In the genomic region with DNA sequence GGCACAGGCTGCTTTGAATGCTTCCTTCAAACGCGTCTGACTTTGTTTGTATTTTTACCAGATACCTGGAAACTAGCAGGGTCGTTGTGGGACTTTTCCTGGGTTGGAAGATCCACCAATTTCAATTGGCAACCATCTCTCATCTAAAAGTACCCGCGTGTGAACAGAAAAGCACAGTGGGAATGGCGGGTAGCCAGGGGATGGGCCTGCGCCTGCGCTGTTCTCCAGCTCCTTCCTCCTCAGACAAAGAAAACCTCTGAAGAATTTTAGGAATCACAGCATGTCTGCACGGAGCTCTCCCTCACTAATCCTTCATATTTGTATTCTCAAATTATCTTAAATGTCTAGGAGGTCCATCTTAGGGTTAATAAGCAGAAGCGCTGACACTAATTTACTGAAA, we compare ENCODE assay signal across 14 mouse cellular contexts. TPM values are rescaled to one million over a fixed set of nuclear protein-coding genes. Genes with fewer than 3 reads are reported as not detected.
DNase-seq lines count a peak whose midpoint lies in the region; ATAC-seq lines count a peak whose summit lies in the region.
"Had no signal": no experiment of that assay in that cellular context is flagged by ENCODE, and none has a peak within 500 bp of the region (broad histone marks: within the 10 kb centered on the region; RNA-seq: fewer than 3 reads in every experiment).

No protein-coding gene starts in this region.

- no peaks in the 10 kb centered on the region for H3K27me3 ChIP-seq in hindbrain, embryonic 16.5 days (replicated peaks; ENCODE audit: control insufficient read depth, insufficient read depth, low read length)
- no peaks in the 10 kb centered on the region for H3K27me3 ChIP-seq in hindbrain, embryonic 14.5 days (ENCODE audit: control insufficient read depth, insufficient read depth, low read length)
- peaks cover 4% of the 10 kb centered on the region; the same call in 1 of the 2 replicates for H3K27me3 ChIP-seq in stomach, embryonic 16.5 days (ENCODE audit: control insufficient read depth, insufficient read depth, low read length)
- no peaks in the 10 kb centered on the region for H3K27me3 ChIP-seq in intestine, embryonic 16.5 days (replicated peaks; ENCODE audit: control insufficient read depth, insufficient read depth, low read length)
- H3K27me3 ChIP-seq: liver, embryonic 13.5 days had no signal

- no peaks in the 10 kb centered on the region for H3K4me1 ChIP-seq in hindbrain, embryonic 16.5 days (ENCODE audit: control insufficient read depth, insufficient read depth, low read depth, low read length)
- no peaks in the 10 kb centered on the region for H3K4me1 ChIP-seq in hindbrain, embryonic 14.5 days (replicated peaks; ENCODE audit: control insufficient read depth, insufficient read depth, low read length)
- no peaks in the 10 kb centered on the region for H3K4me1 ChIP-seq in stomach, embryonic 16.5 days (ENCODE audit: control insufficient read depth, insufficient read depth, low read length)
- no peaks in the 10 kb centered on the region for H3K4me1 ChIP-seq in intestine, embryonic 16.5 days (ENCODE audit: control insufficient read depth, insufficient read depth, low read length)
- H3K4me1 ChIP-seq: heart, embryonic 10.5 days; hindbrain, embryonic 10.5 days; liver, embryonic 13.5 days had no signal

- WGBS in hindbrain, embryonic 16.5 days, result 46% methylated on average over 10 of the region's 10 CpGs
- 46% methylated on average over 10 of the region's 10 CpGs for WGBS in hindbrain, embryonic 14.5 days
- 41% methylated on average over 10 of the region's 10 CpGs for WGBS in stomach, embryonic 16.5 days
- 50% methylated on average over 10 of the region's 10 CpGs for WGBS in intestine, embryonic 16.5 days

- H3K36me3 ChIP-seq in hindbrain, embryonic 16.5 days (ENCODE audit: control insufficient read depth, insufficient read depth, low read length), result no peaks in the 10 kb centered on the region
- H3K36me3 ChIP-seq in hindbrain, embryonic 14.5 days (replicated peaks; ENCODE audit: control insufficient read depth, insufficient read depth), result no peaks in the 10 kb centered on the region
- no peaks in the 10 kb centered on the region for H3K36me3 ChIP-seq in stomach, embryonic 16.5 days (ENCODE audit: control insufficient read depth, insufficient read depth, low read length)
- no peaks in the 10 kb centered on the region for H3K36me3 ChIP-seq in intestine, embryonic 16.5 days (ENCODE audit: control insufficient read depth, insufficient read depth, low read length)
- H3K36me3 ChIP-seq: heart, embryonic 10.5 days; hindbrain, embryonic 10.5 days; liver, embryonic 13.5 days had no signal

- peak; percentile 68 for ATAC-seq in hindbrain, embryonic 16.5 days
- ATAC-seq in hindbrain, embryonic 14.5 days (ENCODE audit: low FRiP score), result no peak
- ATAC-seq in stomach, embryonic 16.5 days (ENCODE audit: insufficient read depth, low FRiP score), result no peak
- no peak for ATAC-seq in intestine, embryonic 16.5 days
- ATAC-seq: activated CD4-positive, CD25-positive, alpha-beta regulatory T cell, adult 4 months had no signal

- H3K4me2 ChIP-seq in hindbrain, embryonic 16.5 days (ENCODE audit: low read length), result no peak overlapping the region
- no peak overlapping the region for H3K4me2 ChIP-seq in hindbrain, embryonic 14.5 days (replicated peaks)
- H3K4me2 ChIP-seq in stomach, embryonic 16.5 days (ENCODE audit: low read depth, low read length), result peak overlapping the region; percentile 24; the same call in 1 of the 2 replicates
- no peak overlapping the region for H3K4me2 ChIP-seq in intestine, embryonic 16.5 days (ENCODE audit: low read depth, low read length)
- H3K4me2 ChIP-seq: liver, embryonic 13.5 days had no signal

- no peaks in the 10 kb centered on the region for H3K9me3 ChIP-seq in hindbrain, embryonic 16.5 days (ENCODE audit: control insufficient read depth, low read length)
- no peaks in the 10 kb centered on the region for H3K9me3 ChIP-seq in hindbrain, embryonic 14.5 days (ENCODE audit: control insufficient read depth, low read length)
- H3K9me3 ChIP-seq in stomach, embryonic 16.5 days (replicated peaks; ENCODE audit: control insufficient read depth, low read length), result no peaks in the 10 kb centered on the region
- H3K9me3 ChIP-seq in intestine, embryonic 16.5 days (ENCODE audit: control insufficient read depth, low read length), result no peaks in the 10 kb centered on the region
- H3K9me3 ChIP-seq: heart, embryonic 10.5 days; hindbrain, embryonic 10.5 days; liver, embryonic 13.5 days had no signal

- no peak overlapping the region for H3K27ac ChIP-seq in hindbrain, embryonic 16.5 days (ENCODE audit: low read depth, low read length)
- no peak overlapping the region for H3K27ac ChIP-seq in hindbrain, embryonic 14.5 days
- H3K27ac ChIP-seq in stomach, embryonic 16.5 days (ENCODE audit: low read length), result no peak overlapping the region
- no peak overlapping the region for H3K27ac ChIP-seq in intestine, embryonic 16.5 days (ENCODE audit: low read length)
- H3K27ac ChIP-seq: heart, embryonic 10.5 days; hindbrain, embryonic 10.5 days; liver, embryonic 13.5 days had no signal

- DNase-seq in cerebellum, postnatal 10 days, result peak; percentile 23 to 46
- DNase-seq in cerebellum, postnatal 36 days, result no peak
- no peak for DNase-seq in hindbrain, embryonic 14.5 days (ENCODE audit: low spot score)
- DNase-seq in right cerebral cortex, postnatal 14 days, result peak; percentile 20
- DNase-seq in right cerebral cortex, adult 18-20 months, result no peak
- DNase-seq: liver, embryonic 13.5 days; lung, postnatal 4 days; thymus, postnatal 36 days had no signal

- H3K4me3 ChIP-seq in hindbrain, embryonic 16.5 days (ENCODE audit: low read length), result no peak overlapping the region
- no peak overlapping the region for H3K4me3 ChIP-seq in hindbrain, embryonic 14.5 days (replicated peaks; ENCODE audit: low read length)
- peak overlapping the region; percentile 19 for H3K4me3 ChIP-seq in stomach, embryonic 16.5 days (replicated peaks; ENCODE audit: low read length)
- no peak overlapping the region for H3K4me3 ChIP-seq in intestine, embryonic 16.5 days (ENCODE audit: low read length)
- H3K4me3 ChIP-seq: heart, embryonic 10.5 days; hindbrain, embryonic 10.5 days; liver, embryonic 13.5 days had no signal

- peak overlapping the region; percentile 23; the same call in 1 of the 2 replicates for H3K9ac ChIP-seq in hindbrain, embryonic 16.5 days (ENCODE audit: low read depth, low read length)
- no peak overlapping the region for H3K9ac ChIP-seq in hindbrain, embryonic 14.5 days
- H3K9ac ChIP-seq in stomach, embryonic 16.5 days (ENCODE audit: low read length), result no peak overlapping the region
- H3K9ac ChIP-seq in intestine, embryonic 16.5 days (ENCODE audit: low read depth, low read length), result no peak overlapping the region
- H3K9ac ChIP-seq: liver, embryonic 13.5 days had no signal

RNA-seq across cellular contexts. Expression of gene Pitx2, which starts 54.6 kb away (rescaled TPM):
- 2.7 and 3.1 TPM in 2 replicates for polyA plus RNA-seq in hindbrain, embryonic 16.5 days (2015; fragmentation: Nextera tagmentation; extraction: Ambion mirVana)
- polyA plus RNA-seq in hindbrain, embryonic 14.5 days (2014; fragmentation: Nextera tagmentation; extraction: Ambion mirVana), result 1.3 and 2.0 TPM in 2 replicates
- polyA plus RNA-seq in stomach, embryonic 16.5 days (2015; fragmentation: Nextera tagmentation; extraction: Ambion mirVana), result 19.0 and 22.1 TPM in 2 replicates
- 28.1 and 29.0 TPM in 2 replicates for polyA plus RNA-seq in intestine, embryonic 16.5 days (2015; fragmentation: Nextera tagmentation; extraction: Ambion mirVana)
- polyA plus RNA-seq: activated CD4-positive, CD25-positive, alpha-beta regulatory T cell, adult 4 months had no signal

Comparison
In these comparisons a context has a peak if more than half of its experiments do, and no peak if none do; other contexts are left out.
1. DNase-seq: peak in cerebellum, postnatal 10 days (2 of 2) and right cerebral cortex, postnatal 14 days (single experiment); none in cerebellum, postnatal 36 days (0 of 2), hindbrain, embryonic 14.5 days (single experiment) and right cerebral cortex, adult 18-20 months (single experiment).